Mouse (Mus musculus): ENCODE results near the gene Cc2d2a. TPM values are rescaled to one million over a fixed set of nuclear protein-coding genes. Genes with fewer than 3 reads are reported as not detected.

Cc2d2a gene
- 1 to 10 TPM; 1.4 to 1.7 TPM for polyA plus RNA-seq (2017; shearing (Covaris generic))

GRCm38 (mm10) chr5:43661997-43662961, at the start of gene Cc2d2a:
Cc2d2a (plus strand) TSS chr5:43662346.
- ATAC-seq: no peak

GRCm38 (mm10) chr5:43621575-43622299, 40.4 kb upstream of the Cc2d2a start:
- ATAC-seq: no peak

- no peak for ATAC-seq
These were observed 36.7 kb upstream of the Cc2d2a start for GRCm38 (mm10) chr5:43625407-43625806.

- no peak for ATAC-seq
These were observed 28.0 kb upstream of the Cc2d2a start for GRCm38 (mm10) chr5:43634071-43634601.

- ATAC-seq: peak; percentile 54
These were observed 27.5 kb upstream of the Cc2d2a start for GRCm38 (mm10) chr5:43634602-43635081.

GRCm38 (mm10) chr5:43645020-43645419, 17.1 kb upstream of the Cc2d2a start:
- no peak for ATAC-seq

GRCm38 (mm10) chr5:43647098-43647774, 14.9 kb upstream of the Cc2d2a start:
- no peak for ATAC-seq

- no peak for ATAC-seq
These were observed 648 bp upstream of the Cc2d2a start for GRCm38 (mm10) chr5:43661498-43661897.

- ATAC-seq: no peak
These were observed 1.4 kb downstream of the Cc2d2a start for GRCm38 (mm10) chr5:43663531-43663930.

GRCm38 (mm10) chr5:43665144-43665543, 3.0 kb downstream of the Cc2d2a start:
- no peak for ATAC-seq

- ATAC-seq: no peak
These were observed 7.0 kb downstream of the Cc2d2a start for GRCm38 (mm10) chr5:43669118-43669645.

- peak; percentile 54 for ATAC-seq
These were observed 10.2 kb downstream of the Cc2d2a start for GRCm38 (mm10) chr5:43672177-43672911.

GRCm38 (mm10) chr5:43673083-43673482, 10.9 kb downstream of the Cc2d2a start:
- no peak for ATAC-seq

GRCm38 (mm10) chr5:43685466-43685865, 23.3 kb downstream of the Cc2d2a start:
- no peak for ATAC-seq

- ATAC-seq: no peak
These were observed 30.3 kb downstream of the Cc2d2a start for GRCm38 (mm10) chr5:43692489-43692888.

- no peak for ATAC-seq
These were observed 35.0 kb downstream of the Cc2d2a start for GRCm38 (mm10) chr5:43697133-43697532.

GRCm38 (mm10) chr5:43699240-43699639, 37.1 kb downstream of the Cc2d2a start:
- ATAC-seq: no peak

- peak; percentile 74 for ATAC-seq
These were observed 59.6 kb downstream of the Cc2d2a start for GRCm38 (mm10) chr5:43721538-43722451.

- ATAC-seq: peak; percentile 61
These were observed 60.3 kb downstream of the Cc2d2a start for GRCm38 (mm10) chr5:43722452-43722783.

GRCm38 (mm10) chr5:43723830-43724229, 61.7 kb downstream of the Cc2d2a start:
- no peak for ATAC-seq

Data from CD4-positive, CD25-positive, alpha-beta regulatory T cell, adult 4 months (primary cell).